Mouse (Mus musculus): ENCODE data around the gene Tm4sf19. TPM values are rescaled to one million over a fixed set of nuclear protein-coding genes. Genes with fewer than 3 reads are reported as not detected.
A peak's percentile ranks its signal among the peaks of the same experiment; 100 is the strongest.

Tm4sf19 gene
- total RNA-seq (2014; rRNA removed) = not detected in 2 replicates
- polyA plus RNA-seq (2012; rRNA removed) = not detected in 2 replicates

DNA sequence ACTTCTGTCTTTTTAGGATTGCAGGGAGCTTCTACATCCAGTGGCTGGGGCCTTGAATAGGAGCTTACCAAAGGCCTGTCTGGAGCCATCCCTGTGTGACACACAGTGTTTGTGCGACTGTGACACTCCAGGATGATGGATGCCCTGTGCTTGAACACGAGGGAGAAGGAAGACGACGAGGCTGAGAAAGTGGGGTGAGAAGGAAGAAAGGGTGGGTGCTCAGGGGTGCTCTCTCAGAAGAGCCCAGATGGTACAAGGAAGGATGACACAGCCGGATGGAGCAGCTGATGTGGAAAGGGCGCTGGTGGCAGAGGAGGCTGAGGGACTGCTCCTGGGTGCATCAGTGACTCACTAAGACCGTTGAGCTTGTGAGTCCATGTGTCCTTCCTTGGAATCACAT lies at the start of gene Tm4sf19:
TSS of gene Tm4sf19 (plus strand) at position 240 of the 400 bp plus-strand sequence.
- TF ChIP-seq POLR2A (IDR thresholded peaks at IDR 0.05; ENCODE audit: extremely low read depth, insufficient read depth, low read length) = no peak
- TF ChIP-seq CTCF (IDR thresholded peaks at IDR 0.05; ENCODE audit: low read depth, low read length) = no peak

DNA sequence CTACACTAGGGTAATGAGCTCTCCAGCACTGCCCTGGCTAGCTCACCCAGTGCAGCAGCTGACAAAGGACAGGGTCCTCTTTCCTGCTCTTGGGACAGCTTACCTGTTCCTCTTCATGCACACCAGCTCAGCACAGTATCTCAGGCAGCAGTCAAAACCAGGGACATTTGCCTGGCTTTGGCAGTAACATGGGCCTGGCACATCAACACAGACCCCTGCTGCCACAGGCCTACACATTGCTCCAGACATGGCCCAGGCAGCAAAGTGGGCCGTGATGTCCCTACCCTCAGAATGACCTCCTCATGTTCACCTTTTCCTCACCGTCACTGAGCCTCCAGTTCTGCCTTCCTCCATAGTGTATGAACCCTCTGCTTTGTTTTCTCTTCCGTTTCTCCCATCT lies 49.5 kb upstream of the Tm4sf19 start:
- Histone ChIP-seq H3K27ac (replicated peaks; ENCODE audit: insufficient read depth, low read depth, low read length) (no peak overlapping the region), H3K36me3 (ENCODE audit: control insufficient read depth, insufficient read depth, low read length) (peaks cover 8% of the 10 kb centered on the region; the same call in 1 of the 2 replicates), H3K9ac (ENCODE audit: low read depth, low read length) (no peak overlapping the region), H3K27me3 (ENCODE audit: control insufficient read depth, insufficient read depth, low read length) (no peaks in the 10 kb centered on the region), H3K4me3 (ENCODE audit: insufficient read depth, low read depth, low read length) (no peak overlapping the region), H3K4me1 (ENCODE audit: control insufficient read depth, insufficient read depth, low read length) (no peaks in the 10 kb centered on the region; the same call in 1 of the 2 replicates), H3K79me2 (ENCODE audit: control insufficient read depth, insufficient read depth, low read length) (peaks cover 15% of the 10 kb centered on the region; the same call in 1 of the 2 replicates)
- TF ChIP-seq CTCF (IDR thresholded peaks at IDR 0.05; ENCODE audit: low read depth, low read length) = no peak
- no peak for TF ChIP-seq POLR2A (IDR thresholded peaks at IDR 0.05; ENCODE audit: extremely low read depth, insufficient read depth, low read length)
- 95% methylated on average over 3 of the region's 3 CpGs for WGBS
- no peak for DNase-seq (ENCODE audit: extremely low read depth, low read depth, low spot score)

More for the DNA sequence above, at the start of gene Tm4sf19:
- Histone ChIP-seq H3K27me3 (ENCODE audit: control insufficient read depth, insufficient read depth, low read length) (no peaks in the 10 kb centered on the region), H3K4me1 (ENCODE audit: control insufficient read depth, insufficient read depth, low read length) (no peaks in the 10 kb centered on the region), H3K79me2 (ENCODE audit: control insufficient read depth, insufficient read depth, low read length) (no peaks in the 10 kb centered on the region), H3K27ac (replicated peaks; ENCODE audit: insufficient read depth, low read depth, low read length) (no peak within 1 kb of the TSS), H3K9ac (ENCODE audit: low read depth, low read length) (no peak within 1 kb of the TSS), H3K4me3 (ENCODE audit: insufficient read depth, low read depth, low read length) (no peak within 1 kb of the TSS), H3K36me3 (ENCODE audit: control insufficient read depth, insufficient read depth, low read length) (no peaks in the 10 kb centered on the region)
- WGBS = 85% methylated on average over 7 of the region's 7 CpGs
- no peak for DNase-seq (ENCODE audit: extremely low read depth, low read depth, low spot score)

DNA sequence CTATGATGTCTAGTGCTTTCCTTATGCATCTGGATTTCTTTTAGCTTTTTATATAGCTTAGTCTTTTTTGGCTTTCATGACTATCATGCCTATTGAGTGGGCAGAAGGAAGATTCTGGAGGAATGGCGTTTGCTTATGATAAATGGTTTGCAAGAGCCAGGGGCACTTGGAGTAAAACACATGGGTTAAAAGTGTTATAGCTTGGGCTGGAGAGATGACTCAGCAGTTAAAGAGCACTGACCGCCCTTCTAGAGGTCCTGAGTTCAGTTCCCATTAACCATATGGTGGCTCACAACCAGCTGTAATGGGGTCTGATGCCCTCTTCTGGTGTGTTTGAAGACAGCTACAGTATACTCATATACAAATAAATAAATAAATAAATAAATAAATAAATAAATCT lies 36.8 kb upstream of the Tm4sf19 start:
- Histone ChIP-seq H3K27ac (replicated peaks; ENCODE audit: insufficient read depth, low read depth, low read length) (no peak overlapping the region), H3K9ac (ENCODE audit: low read depth, low read length) (no peak overlapping the region), H3K36me3 (ENCODE audit: control insufficient read depth, insufficient read depth, low read length) (peaks cover 11% of the 10 kb centered on the region; the same call in 1 of the 2 replicates), H3K27me3 (ENCODE audit: control insufficient read depth, insufficient read depth, low read length) (no peaks in the 10 kb centered on the region), H3K4me1 (ENCODE audit: control insufficient read depth, insufficient read depth, low read length) (no peaks in the 10 kb centered on the region), H3K4me3 (ENCODE audit: insufficient read depth, low read depth, low read length) (no peak overlapping the region), H3K79me2 (ENCODE audit: control insufficient read depth, insufficient read depth, low read length) (peaks cover 3% of the 10 kb centered on the region; the same call in 1 of the 2 replicates)
- no peak for DNase-seq (ENCODE audit: extremely low read depth, low read depth, low spot score)
- 95% methylated on average over 2 of the region's 2 CpGs for WGBS
- TF ChIP-seq CTCF (IDR thresholded peaks at IDR 0.05; ENCODE audit: low read depth, low read length) (no peak), POLR2A (IDR thresholded peaks at IDR 0.05; ENCODE audit: extremely low read depth, insufficient read depth, low read length) (no peak)

DNA sequence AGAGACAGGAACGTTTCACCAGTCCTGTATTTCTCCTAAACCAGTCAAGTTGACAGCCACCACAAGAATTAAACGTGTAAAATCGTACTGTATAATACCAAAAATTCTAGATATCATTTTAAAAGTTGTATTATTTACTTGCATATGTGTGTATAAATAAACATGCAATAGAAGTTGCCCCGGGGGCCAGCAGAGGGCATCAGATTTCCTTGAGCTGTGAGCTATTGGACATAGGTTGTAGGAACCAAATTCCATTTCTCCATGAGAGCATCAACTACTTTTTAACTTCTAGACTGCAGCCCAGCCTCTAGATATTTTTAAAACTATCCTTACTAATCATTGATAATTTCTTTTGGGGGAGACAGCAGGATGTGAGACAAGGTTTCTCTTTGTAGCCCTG lies 29.0 kb upstream of the Tm4sf19 start:
- Histone ChIP-seq H3K4me3 (ENCODE audit: insufficient read depth, low read depth, low read length) (no peak overlapping the region), H3K9ac (ENCODE audit: low read depth, low read length) (no peak overlapping the region), H3K27ac (replicated peaks; ENCODE audit: insufficient read depth, low read depth, low read length) (no peak overlapping the region), H3K27me3 (ENCODE audit: control insufficient read depth, insufficient read depth, low read length) (no peaks in the 10 kb centered on the region), H3K36me3 (ENCODE audit: control insufficient read depth, insufficient read depth, low read length) (peaks cover 38% of the 10 kb centered on the region), H3K4me1 (ENCODE audit: control insufficient read depth, insufficient read depth, low read length) (no peaks in the 10 kb centered on the region), H3K79me2 (ENCODE audit: control insufficient read depth, insufficient read depth, low read length) (no peaks in the 10 kb centered on the region; the same call in 1 of the 2 replicates)
- 73% methylated on average over 4 of the region's 4 CpGs for WGBS
- TF ChIP-seq CTCF (IDR thresholded peaks at IDR 0.05; ENCODE audit: low read depth, low read length) (peak; percentile 36; the same call in 1 of the 2 replicates), POLR2A (IDR thresholded peaks at IDR 0.05; ENCODE audit: extremely low read depth, insufficient read depth, low read length) (no peak)
- peak; percentile 24 for DNase-seq (ENCODE audit: extremely low read depth, low read depth, low spot score)

DNA sequence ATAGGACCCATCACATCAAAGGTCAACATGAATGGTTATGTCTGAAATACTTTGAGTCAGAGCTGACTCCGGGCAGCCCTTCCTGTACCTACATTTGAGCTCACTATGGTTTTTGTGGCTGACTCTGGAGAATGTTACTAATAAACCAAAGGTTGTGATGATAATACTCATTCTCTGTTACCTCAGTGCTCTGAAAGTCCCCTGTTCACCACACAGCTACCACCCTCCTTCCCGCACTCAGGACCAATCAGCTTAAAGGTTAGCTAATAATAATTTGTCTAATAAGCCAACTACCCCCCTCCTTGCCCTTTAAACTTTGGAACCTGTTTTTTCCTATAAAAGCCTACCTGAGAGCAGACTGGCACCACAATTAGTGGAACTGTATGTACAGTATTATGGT lies 20.7 kb upstream of the Tm4sf19 start:
- no peaks in the 10 kb centered on the region for H3K4me1 ChIP-seq (ENCODE audit: control insufficient read depth, insufficient read depth, low read length)
- H3K4me3 ChIP-seq (ENCODE audit: insufficient read depth, low read depth, low read length) = no peak overlapping the region
- H3K27me3 ChIP-seq (ENCODE audit: control insufficient read depth, insufficient read depth, low read length) = no peaks in the 10 kb centered on the region
- DNase-seq (ENCODE audit: extremely low read depth, low read depth, low spot score) = peak; percentile 55
- no peak overlapping the region for H3K9ac ChIP-seq (ENCODE audit: low read depth, low read length)
- peaks cover 65% of the 10 kb centered on the region for H3K36me3 ChIP-seq (ENCODE audit: control insufficient read depth, insufficient read depth, low read length)
- H3K79me2 ChIP-seq (ENCODE audit: control insufficient read depth, insufficient read depth, low read length) = no peaks in the 10 kb centered on the region
- no peak overlapping the region for H3K27ac ChIP-seq (replicated peaks; ENCODE audit: insufficient read depth, low read depth, low read length)
- TF ChIP-seq POLR2A (IDR thresholded peaks at IDR 0.05; ENCODE audit: extremely low read depth, insufficient read depth, low read length) (no peak), CTCF (IDR thresholded peaks at IDR 0.05; ENCODE audit: low read depth, low read length) (no peak)
- WGBS = 67% methylated on average over 2 of the region's 2 CpGs

DNA sequence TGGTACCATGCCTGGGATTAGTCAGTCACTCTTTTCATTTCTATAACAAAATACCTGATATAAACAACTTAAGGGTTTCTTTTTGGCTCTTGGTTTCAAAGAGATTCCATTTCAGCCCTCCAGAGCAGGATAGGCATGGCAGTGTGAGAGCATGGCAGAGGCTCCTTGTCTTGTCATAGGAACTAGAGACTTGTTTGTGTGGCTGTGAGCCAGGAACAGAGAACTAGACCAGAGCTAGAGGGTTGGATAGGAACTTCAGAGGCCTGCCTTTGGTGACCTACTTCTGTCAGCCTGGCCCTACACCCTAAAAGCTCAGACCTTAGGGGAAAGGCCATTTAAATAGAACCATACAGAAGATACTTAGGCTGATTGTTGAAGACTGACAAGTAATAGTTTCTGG lies 17.4 kb upstream of the Tm4sf19 start:
- Histone ChIP-seq H3K27me3 (ENCODE audit: control insufficient read depth, insufficient read depth, low read length) (no peaks in the 10 kb centered on the region), H3K9ac (ENCODE audit: low read depth, low read length) (no peak overlapping the region), H3K79me2 (ENCODE audit: control insufficient read depth, insufficient read depth, low read length) (no peaks in the 10 kb centered on the region), H3K27ac (replicated peaks; ENCODE audit: insufficient read depth, low read depth, low read length) (no peak overlapping the region), H3K36me3 (ENCODE audit: control insufficient read depth, insufficient read depth, low read length) (peaks cover 56% of the 10 kb centered on the region), H3K4me3 (ENCODE audit: insufficient read depth, low read depth, low read length) (no peak overlapping the region), H3K4me1 (ENCODE audit: control insufficient read depth, insufficient read depth, low read length) (no peaks in the 10 kb centered on the region)
- no peak for TF ChIP-seq POLR2A (IDR thresholded peaks at IDR 0.05; ENCODE audit: extremely low read depth, insufficient read depth, low read length)
- no peak for TF ChIP-seq CTCF (IDR thresholded peaks at IDR 0.05; ENCODE audit: low read depth, low read length)
- DNase-seq (ENCODE audit: extremely low read depth, low read depth, low spot score) = no peak
